Mouse (Mus musculus) neural tube, embryonic 14.5 days (tissue): Measurements from ENCODE around the gene Dhps. TPM values are rescaled to one million over a fixed set of nuclear protein-coding genes. Genes with fewer than 3 reads are reported as not detected.
A peak's percentile ranks its signal among the peaks of the same experiment; 100 is the strongest.

Source experiments
- ATAC-seq: fragments of 200-750 bp; cut with Nextera tagmentation; 2 replicates; pipeline ENCODE4 v1.8.0; 2017; ENCODE audit warnings: low read depth, mild to moderate bottlenecking, moderate TSS enrichment, moderate library complexity
- H3K27ac ChIP-seq: fragments of 300-500 bp; sonication (generic); 2 replicates; pipeline ENCODE4 v1.5.1; 2014; ENCODE audit warnings: low read depth, mild to moderate bottlenecking, control low read depth, low read length, moderate library complexity, mixed read lengths
- H3K27me3 ChIP-seq: fragments of 300-500 bp; sonication (generic); 2 replicates; pipeline ENCODE4 v1.6.1; 2014; ENCODE audit warnings: low read length; ENCODE audit not compliant: control insufficient read depth, insufficient read depth
- H3K36me3 ChIP-seq: fragments of 300-500 bp; sonication (generic); 2 replicates; pipeline ENCODE4 v1.6.1; 2014; ENCODE audit warnings: low read length, mixed read lengths; ENCODE audit not compliant: control insufficient read depth, insufficient read depth
- H3K4me1 ChIP-seq: fragments of 300-500 bp; sonication (generic); 2 replicates; pipeline ENCODE4 v1.6.1; 2014; ENCODE audit warnings: low read length; ENCODE audit not compliant: control insufficient read depth, insufficient read depth
- H3K4me2 ChIP-seq: fragments of 300-500 bp; sonication (generic); 2 replicates; pipeline ENCODE4 v1.6.1; 2014; ENCODE audit warnings: mild to moderate bottlenecking, low read depth, low read length, control low read depth
- H3K4me3 ChIP-seq: fragments of 300-500 bp; sonication (generic); 2 replicates; pipeline ENCODE4 v1.5.1; 2014; ENCODE audit warnings: low read depth, low read length, control low read depth, mixed read lengths
- H3K9ac ChIP-seq: fragments of 300-500 bp; sonication (generic); replicated peaks from 2 replicates; pipeline ENCODE4 v1.6.1; 2014; ENCODE audit warnings: low read depth, mild to moderate bottlenecking, control low read depth, low read length, mixed read lengths
- H3K9me3 ChIP-seq: fragments of 300-500 bp; sonication (generic); 2 replicates; pipeline ENCODE4 v1.6.1; 2016; ENCODE audit warnings: low read length; ENCODE audit not compliant: control insufficient read depth
- WGBS: fragments of 180-500 bp; shearing (Covaris S2); extraction: QIAGEN DNeasy Blood & Tissue Kit; methylation state at CpG from one replicate; pipeline ENCODE4 v1.1.7; 2014; 5-methylcytosine and 5-hydroxymethylcytosine counted together
- polyA plus RNA-seq: library from polyadenylated mRNA; unstranded; fragments of >200 nt; fragmentation: Nextera tagmentation; extraction: Ambion mirVana; gene quantifications from 2 replicates; pipeline ENCODE4 v1.2.1, GENCODE M21; 2014

Dhps gene
- polyA plus RNA-seq, 1 experiment from 2014 or later, result 115 TPM

DNA sequence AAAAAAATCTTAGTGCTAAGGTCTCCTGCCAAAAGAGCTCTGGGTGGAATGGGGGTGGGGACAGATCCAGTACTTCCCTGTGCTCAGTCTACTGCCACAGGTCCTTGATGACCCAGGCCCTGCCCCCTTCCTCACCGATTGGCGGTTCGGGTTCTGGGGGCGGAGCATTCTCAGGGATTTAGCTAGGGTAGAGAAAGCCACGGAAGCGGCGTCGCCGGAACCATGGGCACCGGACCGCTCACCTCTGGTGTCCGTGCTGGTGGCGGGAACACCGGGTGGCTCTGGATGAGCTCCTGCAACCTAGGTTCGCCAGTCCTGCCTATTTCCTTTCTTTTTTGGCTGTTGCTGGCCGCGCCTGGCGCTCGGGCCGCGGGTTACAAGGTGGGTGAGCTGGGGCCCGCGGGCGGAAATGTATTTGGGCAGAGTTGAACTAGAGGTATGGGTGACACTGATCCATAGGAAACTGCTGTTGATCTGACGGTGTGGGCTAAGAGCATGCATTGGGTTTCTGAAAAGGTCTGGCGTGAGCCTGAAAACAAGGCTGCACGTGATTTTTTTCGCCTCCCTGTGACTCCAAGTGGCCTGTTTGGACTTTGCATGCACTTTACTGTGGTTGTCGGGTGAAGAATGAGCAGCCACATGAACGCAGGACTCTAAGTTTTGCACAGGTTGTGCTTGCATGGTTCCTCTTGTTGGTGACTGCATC lies 11.7 kb downstream of the Dhps start, which contains the start of gene Man2b1:
Gene Man2b1, plus strand, starts transcription at position 163 of the 706 bp plus-strand sequence.
- H3K4me1 ChIP-seq, result peaks cover 13% of the 10 kb centered on the region; the same call in 1 of the 2 replicates
- H3K4me3 ChIP-seq, result peak within 1 kb of the TSS; percentile 59
- peak; percentile 81 for ATAC-seq
- H3K9me3 ChIP-seq, result no peaks in the 10 kb centered on the region
- H3K4me2 ChIP-seq, result peak within 1 kb of the TSS; percentile 86
- no peaks in the 10 kb centered on the region for H3K27me3 ChIP-seq
- under 1% methylated on average over 30 of the region's 30 CpGs for WGBS
- no peak within 1 kb of the TSS for H3K27ac ChIP-seq
- H3K36me3 ChIP-seq, result 0 out of 2 replicates have a peak, but pooled peaks cover 6% of the 10 kb centered on the region
- H3K9ac ChIP-seq, result peak within 1 kb of the TSS; percentile 61

DNA sequence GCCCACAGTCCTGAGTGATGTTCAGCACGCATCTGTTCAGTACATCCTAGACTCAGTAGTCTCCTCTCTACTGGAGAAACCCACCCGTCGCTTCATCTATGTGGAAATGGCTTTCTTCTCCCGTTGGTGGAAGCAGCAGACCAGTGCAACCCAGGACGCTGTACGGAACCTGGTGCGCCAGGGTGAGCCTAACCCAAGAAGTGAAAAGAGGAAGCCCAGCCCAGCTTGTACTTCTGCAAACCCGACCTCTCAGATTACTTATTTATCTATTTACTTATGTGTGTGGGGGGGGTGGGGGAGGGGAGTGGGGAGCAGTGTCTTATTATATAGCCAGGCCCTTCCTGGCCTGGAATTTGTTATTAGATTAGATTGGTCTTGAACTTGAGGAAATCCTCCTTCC lies 13.1 kb downstream of the Dhps start:
- 90% methylated on average over 8 of the region's 8 CpGs for WGBS
- H3K27ac ChIP-seq, result no peak overlapping the region
- no peak for ATAC-seq
- peaks cover 3% of the 10 kb centered on the region; the same call in 1 of the 2 replicates for H3K36me3 ChIP-seq
- H3K4me3 ChIP-seq, result no peak overlapping the region
- no peaks in the 10 kb centered on the region for H3K27me3 ChIP-seq
- H3K4me2 ChIP-seq, result no peak overlapping the region
- H3K4me1 ChIP-seq, result peaks cover 11% of the 10 kb centered on the region; the same call in 1 of the 2 replicates
- H3K9me3 ChIP-seq, result no peaks in the 10 kb centered on the region
- no peak overlapping the region for H3K9ac ChIP-seq

DNA sequence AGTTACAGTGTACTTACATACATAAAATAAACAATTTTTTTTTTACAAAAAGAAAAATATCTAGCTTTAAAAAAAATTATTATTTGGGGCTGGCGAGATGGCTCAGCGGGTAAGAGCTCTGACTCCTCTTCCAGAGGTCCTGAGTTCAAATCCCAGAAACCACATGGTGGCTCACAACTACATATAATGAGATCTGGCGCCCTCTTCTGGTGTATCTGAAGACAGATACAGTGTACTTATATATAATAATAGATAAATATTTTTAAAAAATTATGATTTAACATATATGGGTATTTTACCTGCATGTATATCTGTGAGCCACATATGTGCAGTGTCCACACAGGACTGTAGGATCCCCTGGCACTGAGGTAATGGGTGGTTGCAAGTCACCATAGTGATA lies 14.7 kb downstream of the Dhps start:
- Histone ChIP-seq H3K9me3 (no peaks in the 10 kb centered on the region), H3K27ac (no peak overlapping the region), H3K9ac (no peak overlapping the region), H3K27me3 (no peaks in the 10 kb centered on the region), H3K4me3 (no peak overlapping the region), H3K4me1 (peaks cover 8% of the 10 kb centered on the region; the same call in 1 of the 2 replicates), H3K36me3 (peaks cover 3% of the 10 kb centered on the region; the same call in 1 of the 2 replicates), H3K4me2 (no peak overlapping the region)
- ATAC-seq, result no peak
- WGBS, result 86% methylated on average over 3 of the region's 3 CpGs

DNA sequence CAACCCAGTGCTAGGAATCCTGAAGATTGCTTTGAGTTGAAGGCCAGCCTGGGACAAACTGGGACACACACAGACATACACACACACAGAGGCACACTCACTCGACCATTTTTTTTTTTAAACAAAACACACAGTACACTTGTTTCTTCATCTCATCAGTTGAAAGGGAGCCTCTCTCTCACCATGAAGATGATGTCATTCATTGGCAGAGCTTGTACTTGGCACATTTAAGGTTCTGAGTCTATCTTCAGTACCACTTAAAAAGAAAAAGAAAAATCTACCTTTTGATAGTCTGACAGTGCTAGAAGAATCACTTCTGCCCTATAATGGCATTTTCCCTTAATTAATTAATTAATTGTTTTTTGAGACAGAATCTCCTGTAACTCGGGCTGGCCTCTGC lies 17.2 kb downstream of the Dhps start:
- Histone ChIP-seq H3K4me3 (no peak overlapping the region), H3K4me2 (no peak overlapping the region), H3K9ac (no peak overlapping the region), H3K36me3 (peaks cover 3% of the 10 kb centered on the region; the same call in 1 of the 2 replicates), H3K9me3 (no peaks in the 10 kb centered on the region), H3K4me1 (0 out of 2 replicates have a peak, but pooled peaks cover 2% of the 10 kb centered on the region), H3K27me3 (no peaks in the 10 kb centered on the region), H3K27ac (no peak overlapping the region)
- ATAC-seq, result no peak
- WGBS, result 88% methylated on average over 2 of the region's 2 CpGs

DNA sequence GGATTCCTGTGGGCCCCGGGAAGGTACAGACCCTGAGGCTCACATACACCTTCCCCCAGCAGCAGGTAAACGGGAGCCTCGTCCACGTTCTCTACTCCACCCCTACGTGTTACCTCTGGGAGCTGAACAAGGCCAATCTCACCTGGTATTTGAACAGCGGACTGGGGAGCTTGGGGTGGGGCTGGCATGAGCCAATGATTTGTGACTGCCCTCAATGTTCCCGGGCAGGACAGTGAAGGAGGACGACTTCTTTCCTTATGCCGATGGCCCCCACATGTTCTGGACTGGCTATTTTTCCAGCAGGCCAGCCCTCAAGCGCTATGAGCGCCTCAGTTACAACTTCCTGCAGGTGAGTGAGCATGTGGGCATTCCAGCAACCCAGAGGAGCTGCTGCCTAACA lies 19.3 kb downstream of the Dhps start:
- ATAC-seq, result no peak
- Histone ChIP-seq H3K9me3 (no peaks in the 10 kb centered on the region), H3K4me3 (no peak overlapping the region), H3K27me3 (no peaks in the 10 kb centered on the region), H3K4me2 (no peak overlapping the region), H3K9ac (no peak overlapping the region), H3K27ac (no peak overlapping the region), H3K36me3 (peaks cover 12% of the 10 kb centered on the region; the same call in 1 of the 2 replicates), H3K4me1 (no peaks in the 10 kb centered on the region)
- WGBS, result 89% methylated on average over 11 of the region's 11 CpGs

DNA sequence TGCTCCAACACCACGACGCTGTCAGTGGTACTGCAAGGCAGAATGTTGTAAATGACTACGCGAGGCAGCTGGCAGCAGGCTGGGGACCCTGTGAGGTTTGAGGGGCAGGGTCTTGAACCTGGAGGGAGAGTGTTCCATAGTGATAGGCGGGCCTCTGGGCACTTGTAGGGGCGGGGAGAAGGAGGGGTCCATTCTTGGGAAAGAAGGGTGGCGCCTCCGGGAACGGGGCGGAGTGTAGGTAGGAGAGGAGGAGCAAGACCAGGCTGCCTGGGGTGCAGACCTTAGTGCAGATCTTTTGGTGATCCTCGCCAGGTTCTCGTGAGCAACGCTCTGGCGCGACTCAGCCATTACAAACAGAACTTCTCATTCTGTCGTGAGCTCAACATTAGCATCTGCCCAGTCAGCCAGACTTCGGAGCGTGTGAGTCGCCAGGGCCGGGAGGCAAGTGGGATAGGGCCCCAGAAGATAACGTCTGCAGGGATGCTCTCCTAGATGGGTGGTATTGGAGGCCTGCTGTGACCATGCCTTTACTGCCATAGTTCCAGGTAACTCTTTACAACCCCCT lies 20.1 kb downstream of the Dhps start:
- no peak overlapping the region for H3K4me2 ChIP-seq
- no peak for ATAC-seq
- H3K4me1 ChIP-seq, result no peaks in the 10 kb centered on the region
- WGBS, result 35% methylated on average over 21 of the region's 21 CpGs
- H3K9ac ChIP-seq, result no peak overlapping the region
- no peak overlapping the region for H3K4me3 ChIP-seq
- H3K36me3 ChIP-seq, result peaks cover 12% of the 10 kb centered on the region; the same call in 1 of the 2 replicates
- no peaks in the 10 kb centered on the region for H3K27me3 ChIP-seq
- no peaks in the 10 kb centered on the region for H3K9me3 ChIP-seq
- no peak overlapping the region for H3K27ac ChIP-seq

DNA sequence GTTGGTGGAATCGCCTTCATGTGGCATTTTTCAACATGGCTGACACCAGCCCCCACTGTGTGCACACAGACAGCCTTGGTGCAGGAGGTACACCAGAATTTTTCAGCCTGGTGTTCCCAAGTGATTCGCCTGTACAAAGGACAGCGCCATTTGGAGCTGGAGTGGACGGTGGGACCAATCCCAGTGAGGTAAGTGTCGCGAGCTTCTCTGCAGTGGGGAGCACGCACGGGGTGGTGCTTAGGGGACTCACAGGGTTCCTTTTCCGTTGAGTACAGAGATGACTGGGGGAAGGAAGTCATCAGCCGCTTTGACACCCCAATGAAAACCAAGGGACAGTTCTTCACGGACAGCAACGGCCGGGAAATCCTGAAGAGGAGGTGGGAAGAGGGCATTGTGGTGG lies 23.5 kb downstream of the Dhps start:
- ATAC-seq, result no peak
- H3K9ac ChIP-seq, result no peak overlapping the region
- 97% methylated on average over 13 of the region's 13 CpGs for WGBS
- 0 out of 2 replicates have a peak, but pooled peaks cover 9% of the 10 kb centered on the region for H3K36me3 ChIP-seq
- no peaks in the 10 kb centered on the region for H3K27me3 ChIP-seq
- H3K4me1 ChIP-seq, result no peaks in the 10 kb centered on the region
- H3K4me3 ChIP-seq, result no peak overlapping the region
- no peak overlapping the region for H3K27ac ChIP-seq
- H3K9me3 ChIP-seq, result no peaks in the 10 kb centered on the region
- H3K4me2 ChIP-seq, result no peak overlapping the region

DNA sequence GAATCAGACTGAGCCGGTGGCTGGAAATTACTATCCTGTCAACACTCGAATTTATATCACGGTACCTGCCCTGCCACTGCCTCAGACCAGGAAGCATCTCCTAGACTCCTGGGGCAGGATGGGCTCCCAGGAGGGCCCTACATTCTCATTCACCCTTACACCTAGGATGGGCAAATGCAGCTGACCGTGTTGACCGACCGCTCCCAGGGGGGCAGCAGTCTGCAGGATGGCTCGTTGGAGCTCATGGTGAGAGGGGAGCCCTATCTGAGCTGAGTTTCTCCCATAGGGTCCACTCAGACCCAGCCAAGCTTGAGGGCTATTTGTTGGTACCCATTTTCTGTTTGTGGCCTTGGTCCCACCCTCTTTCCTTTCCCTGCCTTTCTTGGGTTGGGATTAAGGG lies 24.0 kb downstream of the Dhps start:
- H3K27ac ChIP-seq, result no peak overlapping the region
- H3K4me1 ChIP-seq, result no peaks in the 10 kb centered on the region
- no peak overlapping the region for H3K4me3 ChIP-seq
- 0 out of 2 replicates have a peak, but pooled peaks cover 9% of the 10 kb centered on the region for H3K36me3 ChIP-seq
- no peak overlapping the region for H3K4me2 ChIP-seq
- WGBS, result 98% methylated on average over 7 of the region's 7 CpGs
- H3K9ac ChIP-seq, result no peak overlapping the region
- H3K27me3 ChIP-seq, result no peaks in the 10 kb centered on the region
- no peak for ATAC-seq
- H3K9me3 ChIP-seq, result no peaks in the 10 kb centered on the region

DNA sequence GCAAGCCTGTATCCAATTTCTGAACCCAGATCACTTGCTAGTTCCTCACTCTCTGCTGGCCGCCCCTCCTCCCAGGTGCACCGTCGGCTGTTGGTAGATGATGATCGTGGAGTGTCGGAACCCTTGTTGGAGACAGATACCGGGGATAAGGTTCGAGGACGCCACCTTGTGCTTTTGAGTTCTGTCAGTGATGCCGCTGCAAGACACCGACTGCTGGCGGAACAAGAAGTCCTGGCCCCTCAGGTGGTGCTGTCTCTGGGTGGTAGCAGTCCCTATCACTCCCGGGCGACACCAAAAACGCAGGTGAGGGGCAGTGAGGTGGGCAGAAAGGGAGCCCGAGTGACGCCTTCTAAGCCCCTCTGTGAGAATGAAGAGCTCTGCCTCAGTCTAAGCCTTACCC lies 24.6 kb downstream of the Dhps start:
- Histone ChIP-seq H3K9me3 (no peaks in the 10 kb centered on the region), H3K4me3 (no peak overlapping the region), H3K4me1 (no peaks in the 10 kb centered on the region), H3K9ac (no peak overlapping the region), H3K27ac (no peak overlapping the region), H3K36me3 (0 out of 2 replicates have a peak, but pooled peaks cover 9% of the 10 kb centered on the region), H3K4me2 (no peak overlapping the region), H3K27me3 (no peaks in the 10 kb centered on the region)
- WGBS, result 95% methylated on average over 16 of the region's 16 CpGs
- ATAC-seq, result no peak
